Mouse (Mus musculus) B cell, adult 2 months (primary cell): ENCODE results near the gene Ccdc149.

Experiments
- DNase-seq, 2 experiments: peaks; one replicate each; pipeline ENCODE4 v3.0.0; 2022

Gene Ccdc149

GRCm38 (mm10) chr5:52440278-52440677 is 31.0 kb downstream of the Ccdc149 start:
- DNase-seq, result no peak

GRCm38 (mm10) chr5:52438946-52439345 is 32.4 kb downstream of the Ccdc149 start:
- DNase-seq, result no peak

GRCm38 (mm10) chr5:52435533-52435932 is 35.8 kb downstream of the Ccdc149 start:
- DNase-seq, result no peak

- DNase-seq, result no peak
Measured at GRCm38 (mm10) chr5:52431276-52431844, 40.0 kb downstream of the Ccdc149 start.

- DNase-seq, result no peak
Measured at GRCm38 (mm10) chr5:52429731-52430480, 41.4 kb downstream of the Ccdc149 start.

GRCm38 (mm10) chr5:52428613-52429012 is 42.7 kb downstream of the Ccdc149 start:
- DNase-seq, result no peak

- no peak for DNase-seq
Measured at GRCm38 (mm10) chr5:52425819-52426218, 45.5 kb downstream of the Ccdc149 start.

- no peak for DNase-seq
Measured at GRCm38 (mm10) chr5:52423893-52424292, 47.4 kb downstream of the Ccdc149 start.

GRCm38 (mm10) chr5:52416485-52416884 is 54.8 kb downstream of the Ccdc149 start:
- no peak for DNase-seq

- no peak for DNase-seq
Measured at GRCm38 (mm10) chr5:52415917-52416316, 55.4 kb downstream of the Ccdc149 start.

GRCm38 (mm10) chr5:52415193-52415592 is 56.1 kb downstream of the Ccdc149 start:
- DNase-seq, result no peak

GRCm38 (mm10) chr5:52411567-52411966 is 59.8 kb downstream of the Ccdc149 start:
- DNase-seq, result no peak

GRCm38 (mm10) chr5:52410197-52410596 is 61.1 kb downstream of the Ccdc149 start:
- DNase-seq, result no peak

GRCm38 (mm10) chr5:52408668-52409315 is 62.5 kb downstream of the Ccdc149 start:
- no peak for DNase-seq

- DNase-seq, result no peak
Measured at GRCm38 (mm10) chr5:52404373-52404772, 66.9 kb downstream of the Ccdc149 start.

- DNase-seq, result no peak
Measured at GRCm38 (mm10) chr5:52393756-52394155, 77.6 kb downstream of the Ccdc149 start.

- DNase-seq, result no peak
Measured at GRCm38 (mm10) chr5:52391471-52391870, 79.8 kb downstream of the Ccdc149 start.

- DNase-seq, result no peak
Measured at GRCm38 (mm10) chr5:52390381-52390780, 80.9 kb downstream of the Ccdc149 start.

- DNase-seq, result no peak
Measured at GRCm38 (mm10) chr5:52388092-52388749, 83.1 kb downstream of the Ccdc149 start.

- no peak for DNase-seq
Measured at GRCm38 (mm10) chr5:52386016-52386415, 85.3 kb downstream of the Ccdc149 start.

- no peak for DNase-seq
Measured at GRCm38 (mm10) chr5:52383748-52384147, 87.6 kb downstream of the Ccdc149 start.

GRCm38 (mm10) chr5:52382837-52383236 is 88.5 kb downstream of the Ccdc149 start:
- DNase-seq, result no peak

GRCm38 (mm10) chr5:52375847-52376246 is 95.5 kb downstream of the Ccdc149 start:
- no peak for DNase-seq

- no peak for DNase-seq
Measured at GRCm38 (mm10) chr5:52370901-52371300, 100.4 kb downstream of the Ccdc149 start.
